Mouse (Mus musculus) limb, embryonic 14.5 days (tissue): ENCODE data around the gene Rragd. TPM values are rescaled to one million over a fixed set of nuclear protein-coding genes. Genes with fewer than 3 reads are reported as not detected.

Experiments
- ATAC-seq: fragments of 200-750 bp; cut with Nextera tagmentation; 2 replicates; pipeline ENCODE4 v1.8.0; 2017; ENCODE audit warnings: low read depth, moderate number of reproducible peaks, moderate TSS enrichment; ENCODE audit not compliant: low FRiP score
- DNase-seq: peaks from one replicate; pipeline ENCODE4 v3.0.0-alpha.2; 2015; ENCODE audit warnings: low spot score
- H3K27ac ChIP-seq: fragments of 300-500 bp; sonication (generic); replicated peaks from 2 replicates; pipeline ENCODE4 v1.5.1; 2014; ENCODE audit warnings: low read depth, mild to moderate bottlenecking, low read length, moderate library complexity, mixed read lengths
- H3K27me3 ChIP-seq: fragments of 300-500 bp; sonication (generic); 2 replicates; pipeline ENCODE4 v1.6.1; 2014; ENCODE audit warnings: low read length, mixed read lengths; ENCODE audit not compliant: control insufficient read depth, insufficient read depth
- H3K36me3 ChIP-seq: fragments of 300-500 bp; sonication (generic); 2 replicates; pipeline ENCODE4 v1.6.1; 2014; ENCODE audit warnings: mild to moderate bottlenecking, low read length, moderate library complexity, mixed read lengths; ENCODE audit not compliant: control insufficient read depth, insufficient read depth
- H3K4me1 ChIP-seq: fragments of 300-500 bp; sonication (generic); 2 replicates; pipeline ENCODE4 v1.6.1; 2014; ENCODE audit warnings: antibody characterized with exemption, low read length, mixed read lengths; ENCODE audit not compliant: control insufficient read depth, insufficient read depth
- H3K4me2 ChIP-seq: fragments of 300-500 bp; sonication (generic); replicated peaks from 2 replicates; pipeline ENCODE4 v1.6.1; 2014; ENCODE audit warnings: low read depth, mild to moderate bottlenecking, low read length, moderate library complexity; ENCODE audit not compliant: severe bottlenecking
- H3K4me3 ChIP-seq: fragments of 300-500 bp; sonication (generic); replicated peaks from 2 replicates; pipeline ENCODE4 v1.5.1; 2014; ENCODE audit warnings: low read length
- H3K9ac ChIP-seq: fragments of 300-500 bp; sonication (generic); 2 replicates; pipeline ENCODE4 v1.6.1; 2014; ENCODE audit warnings: mild to moderate bottlenecking, low read depth, low read length, moderate library complexity; ENCODE audit not compliant: severe bottlenecking
- H3K9me3 ChIP-seq: fragments of 300-500 bp; sonication (generic); 2 replicates; pipeline ENCODE4 v1.6.1; 2016; ENCODE audit warnings: low read length; ENCODE audit not compliant: control insufficient read depth
- POLR2A ChIP-seq: fragments of 200-500 bp; IDR thresholded peaks from 2 replicates; pipeline ENCODE4 v1.8.0; 2012; ENCODE audit warnings: inconsistent platforms, mild to moderate bottlenecking, moderate library complexity, borderline replicate concordance; ENCODE audit not compliant: insufficient read depth, insufficient read length; ENCODE audit errors: extremely low read depth
- WGBS: fragments of 180-500 bp; shearing (Covaris S2); extraction: QIAGEN DNeasy Blood & Tissue Kit; methylation state at CpG from one replicate; pipeline ENCODE4 v1.1.7; 2014; 5-methylcytosine and 5-hydroxymethylcytosine counted together
- polyA plus RNA-seq, 2 experiments: library from polyadenylated mRNA; depleted of rRNA in 1 of 2; stranded (reverse) in 1 of 2; unstranded in 1 of 2; fragments of >200 nt; fragmentation: Nextera tagmentation in 1 of 2; extraction: Ambion mirVana in 1 of 2; gene quantifications; 2 replicates each; pipeline versions ENCODE4 v1.2.1 to v1.2.3; 2012 to 2014

Gene Rragd
- polyA plus RNA-seq, 2 experiments, result 12.3 to 13.1 TPM

GRCm38 (mm10) chr4:33067331-33067730, 84.5 kb downstream of the Rragd start:
- Histone ChIP-seq H3K9ac (no peak overlapping the region), H3K9me3 (no peaks in the 10 kb centered on the region), H3K36me3 (no peaks in the 10 kb centered on the region), H3K4me1 (no peaks in the 10 kb centered on the region), H3K4me3 (no peak overlapping the region), H3K27me3 (no peaks in the 10 kb centered on the region), H3K4me2 (no peak overlapping the region), H3K27ac (no peak overlapping the region)
- no peak for TF ChIP-seq POLR2A
- WGBS, result 94% methylated on average over 3 of the region's 3 CpGs
- DNase-seq (no peak), ATAC-seq (no peak)

- no peak for TF ChIP-seq POLR2A
- no peak overlapping the region for H3K4me2 ChIP-seq
- DNase-seq (no peak), ATAC-seq (no peak)
- H3K27ac ChIP-seq, result no peak overlapping the region
- H3K36me3 ChIP-seq, result no peaks in the 10 kb centered on the region
- no peaks in the 10 kb centered on the region for H3K4me1 ChIP-seq
- H3K27me3 ChIP-seq, result no peaks in the 10 kb centered on the region
- no peak overlapping the region for H3K9ac ChIP-seq
- H3K4me3 ChIP-seq, result no peak overlapping the region
- H3K9me3 ChIP-seq, result no peaks in the 10 kb centered on the region
- WGBS, result 89% methylated on average over 6 of the region's 6 CpGs
Measured at GRCm38 (mm10) chr4:33067826-33068225, 85.0 kb downstream of the Rragd start.

- Histone ChIP-seq H3K27ac (no peak overlapping the region), H3K9ac (no peak overlapping the region), H3K4me3 (no peak overlapping the region), H3K27me3 (no peaks in the 10 kb centered on the region), H3K4me2 (no peak overlapping the region), H3K9me3 (no peaks in the 10 kb centered on the region), H3K36me3 (no peaks in the 10 kb centered on the region), H3K4me1 (no peaks in the 10 kb centered on the region)
- no peak for TF ChIP-seq POLR2A
- ATAC-seq (no peak), DNase-seq (no peak)
- WGBS, result 68% methylated on average over 6 of the region's 6 CpGs
Measured at GRCm38 (mm10) chr4:33068894-33069293, 86.1 kb downstream of the Rragd start.

GRCm38 (mm10) chr4:33070326-33070725, 87.5 kb downstream of the Rragd start:
- DNase-seq (no peak), ATAC-seq (no peak)
- TF ChIP-seq POLR2A, result no peak
- WGBS, result 93% methylated on average over 6 of the region's 6 CpGs
- Histone ChIP-seq H3K4me3 (no peak overlapping the region), H3K9me3 (no peaks in the 10 kb centered on the region), H3K27ac (no peak overlapping the region), H3K9ac (no peak overlapping the region), H3K36me3 (no peaks in the 10 kb centered on the region), H3K27me3 (no peaks in the 10 kb centered on the region), H3K4me2 (no peak overlapping the region), H3K4me1 (no peaks in the 10 kb centered on the region)

GRCm38 (mm10) chr4:33071337-33071736, 88.5 kb downstream of the Rragd start:
- H3K27ac ChIP-seq, result no peak overlapping the region
- ATAC-seq, result no peak
- no peaks in the 10 kb centered on the region for H3K9me3 ChIP-seq
- no peaks in the 10 kb centered on the region for H3K36me3 ChIP-seq
- DNase-seq, result no peak
- H3K9ac ChIP-seq, result no peak overlapping the region
- WGBS, result 90% methylated on average over 6 of the region's 6 CpGs
- no peaks in the 10 kb centered on the region for H3K27me3 ChIP-seq
- H3K4me1 ChIP-seq, result no peaks in the 10 kb centered on the region
- no peak for TF ChIP-seq POLR2A
- no peak overlapping the region for H3K4me2 ChIP-seq
- H3K4me3 ChIP-seq, result no peak overlapping the region

Other genes with a start within 250 kb of the Rragd start
- 49.7 and 86.0 TPM in 2 replicates for gene Lyrm2, start 182.8 kb upstream of the Rragd start, polyA plus RNA-seq (2012; rRNA removed)
- 94.8 and 104 TPM in 2 replicates for gene Lyrm2, start 182.8 kb upstream of the Rragd start, polyA plus RNA-seq (2014; fragmentation: Nextera tagmentation; extraction: Ambion mirVana)
- gene Ankrd6, start 32.2 kb upstream of the Rragd start, polyA plus RNA-seq (2012; rRNA removed), result 4.9 TPM in 2 replicates
- gene Ankrd6, start 32.2 kb upstream of the Rragd start, polyA plus RNA-seq (2014; fragmentation: Nextera tagmentation; extraction: Ambion mirVana), result 10.9 and 13.5 TPM in 2 replicates
- gene Ube2j1, start 48.4 kb downstream of the Rragd start, polyA plus RNA-seq (2012; rRNA removed), result 26.6 TPM in 2 replicates
- gene Ube2j1, start 48.4 kb downstream of the Rragd start, polyA plus RNA-seq (2014; fragmentation: Nextera tagmentation; extraction: Ambion mirVana), result 38.0 and 41.4 TPM in 2 replicates
- gene Gabrr2, start 80.0 kb downstream of the Rragd start, polyA plus RNA-seq (2012; rRNA removed), result 0.54 and 0.88 TPM in 2 replicates
- 0.57 and 0.78 TPM in 2 replicates for gene Gabrr2, start 80.0 kb downstream of the Rragd start, polyA plus RNA-seq (2014; fragmentation: Nextera tagmentation; extraction: Ambion mirVana)
- gene Gabrr1, start 149.5 kb downstream of the Rragd start, polyA plus RNA-seq (2012; rRNA removed), result 0.04 TPM in 1 of 2 replicates, not detected in the other
- gene Gabrr1, start 149.5 kb downstream of the Rragd start, polyA plus RNA-seq (2014; fragmentation: Nextera tagmentation; extraction: Ambion mirVana), result not detected in 2 replicates
- 2.3 and 3.3 TPM in 2 replicates for gene Pm20d2, start 206.7 kb downstream of the Rragd start, polyA plus RNA-seq (2012; rRNA removed)
- gene Pm20d2, start 206.7 kb downstream of the Rragd start, polyA plus RNA-seq (2014; fragmentation: Nextera tagmentation; extraction: Ambion mirVana), result 1.6 and 2.5 TPM in 2 replicates
- gene Srsf12, start 226.0 kb downstream of the Rragd start, polyA plus RNA-seq (2012; rRNA removed), result 10.9 and 13.3 TPM in 2 replicates
- 13.3 and 20.3 TPM in 2 replicates for gene Srsf12, start 226.0 kb downstream of the Rragd start, polyA plus RNA-seq (2014; fragmentation: Nextera tagmentation; extraction: Ambion mirVana)